Mouse (Mus musculus): ENCODE measurements around the gene Pus7. TPM values are rescaled to one million over a fixed set of nuclear protein-coding genes. Genes with fewer than 3 reads are reported as not detected.
A peak's percentile ranks its signal among the peaks of the same experiment; 100 is the strongest.
"Not testable (repeated sequence)": the region's sequence is repeated elsewhere in the genome, so short reads cannot be mapped to it uniquely, and the experiment has no call there.

The Pus7 gene
- total RNA-seq, 2 experiments from 2014 or later = 20.0 to 22.3 TPM

DNA sequence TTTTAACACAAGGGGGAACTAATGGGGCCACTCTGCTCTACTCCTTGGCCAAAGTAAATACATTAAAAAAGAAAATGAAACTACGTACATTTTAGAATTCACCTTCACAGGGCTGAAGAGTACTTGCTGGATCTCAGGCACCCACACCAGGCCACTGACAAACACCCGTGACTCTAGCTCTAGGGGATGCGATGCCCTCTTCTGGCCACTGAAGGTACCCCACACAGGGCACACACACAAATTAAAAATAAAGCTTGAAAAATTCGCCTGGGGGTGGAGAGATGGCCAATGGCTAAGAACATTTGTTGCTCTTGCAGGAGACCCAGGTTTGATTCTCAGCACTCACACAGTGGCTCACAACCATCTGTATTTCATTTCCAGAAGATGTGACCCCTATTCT is 27.1 kb downstream of the Pus7 start:
- DNase-seq = no peak

- DNase-seq = no peak
Observed at GRCm38 (mm10) chr5:23755591-23755990, 27.9 kb downstream of the Pus7 start.

GRCm38 (mm10) chr5:23749882-23750281 is 33.6 kb downstream of the Pus7 start:
- no peak for DNase-seq

- DNase-seq = no peak
Observed at GRCm38 (mm10) chr5:23743261-23743660, 40.2 kb downstream of the Pus7 start.

GRCm38 (mm10) chr5:23737111-23737510 is 46.4 kb downstream of the Pus7 start:
- no peak for DNase-seq

DNA sequence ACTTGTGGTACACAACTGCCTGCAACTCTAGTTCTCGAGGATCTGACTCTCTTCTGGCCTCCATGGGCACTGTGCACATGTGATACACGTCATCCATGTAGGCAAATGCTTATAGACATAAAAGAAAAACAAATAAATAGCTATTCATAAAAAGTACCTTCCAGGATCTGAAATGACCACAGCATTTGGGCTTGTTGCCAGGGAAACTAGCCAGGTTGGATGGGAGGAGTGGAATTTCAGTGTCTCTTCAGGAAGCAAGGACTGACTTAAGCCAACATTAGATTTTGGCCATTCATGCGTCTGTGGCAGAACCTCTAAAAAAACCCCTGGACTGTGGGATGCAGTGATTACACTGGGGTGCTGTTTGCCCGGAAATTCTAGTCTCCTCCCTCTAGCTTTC is 47.1 kb downstream of the Pus7 start:
- DNase-seq = peak; percentile 40

GRCm38 (mm10) chr5:23721956-23722355 is 61.6 kb downstream of the Pus7 start:
- no peak for DNase-seq

GRCm38 (mm10) chr5:23718881-23719328 is 64.6 kb downstream of the Pus7 start:
- DNase-seq = no peak

GRCm38 (mm10) chr5:23718182-23718534 is 65.4 kb downstream of the Pus7 start:
- no peak for DNase-seq

GRCm38 (mm10) chr5:23717469-23718181 is 65.9 kb downstream of the Pus7 start:
- no peak for DNase-seq

GRCm38 (mm10) chr5:23713401-23714335 is 69.8 kb downstream of the Pus7 start:
- DNase-seq = no peak

DNA sequence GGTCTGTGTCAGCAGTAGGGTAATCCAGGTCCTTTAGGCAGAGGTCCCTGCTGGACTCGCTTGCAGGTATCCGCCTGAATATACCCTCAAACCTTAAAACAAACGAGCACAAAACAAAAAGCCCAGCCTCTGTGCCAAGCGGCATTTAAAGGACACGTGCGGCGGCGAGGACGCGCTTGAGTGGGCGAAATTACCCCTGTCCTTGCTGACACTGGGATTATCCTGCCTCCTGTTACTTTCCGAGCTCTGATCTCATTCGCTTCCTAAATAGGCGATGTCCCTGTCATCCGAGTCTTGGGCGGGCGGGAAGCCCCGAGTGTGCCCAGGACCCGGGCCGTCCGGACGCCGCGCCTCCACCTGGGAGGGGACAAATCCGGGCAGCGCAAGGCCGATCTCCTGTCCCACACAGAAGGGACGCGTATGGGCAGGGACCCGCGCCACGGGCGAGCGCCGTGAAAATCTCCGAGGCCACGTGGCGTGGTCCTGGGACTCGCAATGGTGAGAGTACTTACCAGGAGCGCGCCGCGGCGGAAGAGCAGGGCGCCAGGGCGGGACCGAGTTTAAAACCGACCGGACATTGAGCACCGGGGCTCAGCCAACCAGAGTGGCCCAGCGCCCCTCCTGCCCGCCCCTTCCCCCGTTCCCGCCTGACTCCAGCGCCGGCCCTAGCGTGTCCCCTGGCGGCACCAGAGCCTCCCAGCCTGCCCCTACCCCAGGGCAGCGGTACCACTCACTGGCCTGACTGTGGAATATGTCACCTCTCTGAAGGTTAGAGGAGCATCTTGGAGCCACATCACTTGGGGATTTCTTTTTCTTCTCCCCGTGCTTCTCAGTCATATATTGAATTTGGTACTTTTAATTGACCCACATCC is 71.1 kb downstream of the Pus7 start:
- peak; percentile 89 for DNase-seq

GRCm38 (mm10) chr5:23711671-23712129 is 71.8 kb downstream of the Pus7 start:
- DNase-seq = peak; percentile 14

DNA sequence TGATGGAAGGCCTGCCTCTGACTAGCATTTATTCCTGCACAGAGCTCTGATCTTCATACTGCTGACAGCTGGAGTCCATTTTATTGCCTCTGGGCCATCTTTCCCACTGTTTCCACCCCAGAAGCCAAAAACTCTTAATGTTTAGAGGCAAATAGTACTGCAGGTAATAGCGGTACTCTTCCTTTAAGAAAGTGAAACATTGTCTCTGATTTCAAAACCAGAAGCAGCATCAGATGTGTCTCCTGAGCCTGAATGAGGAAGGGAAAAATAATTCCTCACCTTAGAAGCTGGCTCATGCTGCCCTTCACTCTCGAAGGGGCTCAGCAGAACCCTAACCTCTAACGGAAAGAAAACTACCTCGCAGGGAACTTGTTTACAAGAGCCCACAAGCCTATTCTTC is 72.3 kb downstream of the Pus7 start:
- DNase-seq = no peak

DNA sequence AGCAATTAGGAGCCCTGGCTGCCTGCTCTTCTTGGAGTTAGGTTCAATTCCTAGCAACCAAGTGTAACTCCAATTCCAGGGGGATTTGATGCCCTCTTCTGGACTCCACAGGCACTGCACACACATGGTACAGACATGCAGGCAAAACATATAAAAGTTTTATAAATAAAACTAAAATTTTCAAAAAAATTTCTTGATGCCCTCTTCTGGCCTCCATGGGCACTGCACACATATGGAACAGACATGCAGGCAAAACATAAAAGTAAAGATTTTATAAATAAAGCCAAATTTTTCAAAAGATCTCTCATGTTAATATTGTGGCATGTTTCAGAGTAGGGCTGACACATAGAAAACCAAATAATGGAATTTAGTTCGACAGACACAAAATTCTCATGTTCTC is 73.8 kb downstream of the Pus7 start:
- DNase-seq = no peak

- not testable (repeated sequence) for DNase-seq
Observed at GRCm38 (mm10) chr5:23706601-23707597, 76.6 kb downstream of the Pus7 start.

DNA sequence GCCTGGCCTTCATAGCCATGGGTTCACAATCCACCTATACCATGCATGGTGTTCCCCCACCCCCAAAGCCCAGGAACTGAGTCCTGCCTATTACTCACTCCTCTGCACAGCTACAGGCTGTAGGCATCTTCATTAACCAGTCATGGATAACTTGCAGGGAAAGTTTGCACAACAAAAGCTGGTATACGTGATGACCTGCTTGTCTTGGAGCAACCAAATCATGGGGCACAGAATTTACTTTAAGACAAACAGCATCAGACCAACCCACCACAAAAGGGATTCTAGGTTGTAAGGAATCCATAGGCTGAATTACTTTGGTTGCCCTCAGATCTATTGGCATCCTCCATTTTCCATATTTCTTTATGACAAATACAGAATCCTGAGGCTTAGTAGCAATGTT is 86.1 kb downstream of the Pus7 start:
- no peak for DNase-seq

Measured in adrenal gland, postnatal 10 days (tissue).